Mouse (Mus musculus) left cerebral cortex, postnatal 36 days (tissue): ENCODE measurements around the gene Mamld1. TPM values are rescaled to one million over a fixed set of nuclear protein-coding genes. Genes with fewer than 3 reads are reported as not detected.
"Not testable (repeated sequence)": the region's sequence is repeated elsewhere in the genome, so short reads cannot be mapped to it uniquely, and the experiment has no call there.

ENCODE experiments used
- DNase-seq, 2 experiments: peaks; one replicate each; pipeline ENCODE4 v3.0.0; 2021 to 2022; ENCODE audit warnings: low spot score in 2 of 2, mixed read lengths in 1 of 2
- intact Hi-C: fragments of 180-260 bp; cut with DNase I; formaldehyde crosslinking; loops from one replicate; pipeline ENCODE4 v1.15.1; 2025
- total RNA-seq, 2 experiments: library from RNA; stranded (reverse); gene quantifications; 2 replicates each; pipeline ENCODE4 v1.2.3; 2021

The Mamld1 gene
- total RNA-seq, result 10 to 100 TPM; 27.2 to 35.8 TPM

GRCm38 (mm10) chrX:71049864-71050576 is at the start of gene Mamld1:
Gene Mamld1, plus strand, starts transcription at chrX:71050256.
- intact Hi-C loops, result loop anchor here (2.0 to 5.0 kb wide), 5 partner anchors 158 to 468 kb away; partner anchors contain the start of gene Mtmr1
- DNase-seq, result peak; percentile 77 to 81

- no peak for DNase-seq
- intact Hi-C loops, result no loop called here
Measured at GRCm38 (mm10) chrX:71024718-71025117, 25.3 kb upstream of the Mamld1 start.

- DNase-seq, result no peak
- intact Hi-C loops, result no loop called here
Measured at GRCm38 (mm10) chrX:71028007-71028406, 22.0 kb upstream of the Mamld1 start.

GRCm38 (mm10) chrX:71028976-71029375 is 21.1 kb upstream of the Mamld1 start:
- intact Hi-C loops, DNase-seq: not testable (repeated sequence)

- intact Hi-C loops, result loop anchor here (2.0 to 5.0 kb wide), 5 partner anchors 158 to 468 kb away; partner anchors contain the start of gene Mtmr1
- DNase-seq, result peak; percentile 25 to 47
Measured at GRCm38 (mm10) chrX:71050677-71051311, 738 bp downstream of the Mamld1 start.

- peak; percentile 25 to 31 for DNase-seq
- intact Hi-C loops, result loop anchor here (2.0 to 5.0 kb wide), 5 partner anchors 159 to 469 kb away; partner anchors contain the start of gene Mtmr1
Measured at GRCm38 (mm10) chrX:71051361-71052114, 1.5 kb downstream of the Mamld1 start.

- intact Hi-C loops, result loop anchor here (5.0 kb wide), 4 partner anchors 160 to 470 kb away; no protein-coding TSS in a partner anchor
- peak; percentile 75 to 77 for DNase-seq
Measured at GRCm38 (mm10) chrX:71052115-71052478, 2.0 kb downstream of the Mamld1 start.

GRCm38 (mm10) chrX:71052481-71053216 is 2.6 kb downstream of the Mamld1 start:
- intact Hi-C loops, result loop anchor here (5.0 kb wide), 4 partner anchors 160 to 470 kb away; no protein-coding TSS in a partner anchor
- DNase-seq, result no peak

- intact Hi-C loops, result loop anchor here (5.0 kb wide), 4 partner anchors 161 to 471 kb away; no protein-coding TSS in a partner anchor
- DNase-seq, result no peak
Measured at GRCm38 (mm10) chrX:71053246-71053645, 3.2 kb downstream of the Mamld1 start.

- intact Hi-C loops, result no loop called here
- no peak for DNase-seq
Measured at GRCm38 (mm10) chrX:71056968-71057367, 6.9 kb downstream of the Mamld1 start.

- intact Hi-C loops, result no loop called here
- no peak for DNase-seq
Measured at GRCm38 (mm10) chrX:71085092-71085807, 35.2 kb downstream of the Mamld1 start.

GRCm38 (mm10) chrX:71087370-71088079 is 37.5 kb downstream of the Mamld1 start:
- intact Hi-C loops, result no loop called here
- no peak for DNase-seq

GRCm38 (mm10) chrX:71088080-71088414 is 38.0 kb downstream of the Mamld1 start:
- intact Hi-C loops, result no loop called here

GRCm38 (mm10) chrX:71105820-71106219 is 55.8 kb downstream of the Mamld1 start:
- DNase-seq, result no peak
- intact Hi-C loops, result no loop called here

More at GRCm38 (mm10) chrX:71088080-71088414, 38.0 kb downstream of the Mamld1 start:
- DNase-seq, result no peak

- intact Hi-C loops, result no loop called here
- DNase-seq, result peak; percentile 37
Measured at GRCm38 (mm10) chrX:71106392-71106791, 56.3 kb downstream of the Mamld1 start.

- intact Hi-C loops, result no loop called here
- DNase-seq, result no peak
Measured at GRCm38 (mm10) chrX:71108056-71108735, 58.1 kb downstream of the Mamld1 start.

- intact Hi-C loops, result no loop called here
- no peak for DNase-seq
Measured at GRCm38 (mm10) chrX:71110333-71110732, 60.3 kb downstream of the Mamld1 start.
